Mouse (Mus musculus): Measurements from ENCODE around the gene Ipo9.

- TF ChIP-seq EP300 (IDR thresholded peaks at IDR 0.05; ENCODE audit: low read length) (no peak), POLR2A (IDR thresholded peaks at IDR 0.05; ENCODE audit: low read depth, low read length) (no peak), CTCF (conservative IDR thresholded peaks at IDR 0.05 in 1 of 2, IDR thresholded peaks at IDR 0.05 in 1 of 2; ENCODE audit: low read depth in 2 of 2, low read length in 2 of 2) (no peak), E2F4 (IDR thresholded peaks at IDR 0.05; ENCODE audit: insufficient replicate concordance, low read depth, low read length) (no peak), JUN (IDR thresholded peaks at IDR 0.05; ENCODE audit: insufficient read depth, low read depth, low read length) (no peak), ZKSCAN1 (IDR thresholded peaks at IDR 0.05; ENCODE audit: borderline replicate concordance, low read depth, low read length) (no peak), ZNF384 (IDR thresholded peaks at IDR 0.05; ENCODE audit: low read depth, low read length) (no peak), UBTF (IDR thresholded peaks at IDR 0.05; ENCODE audit: low read depth, low read length) (no peak), ZC3H11A (IDR thresholded peaks at IDR 0.05; ENCODE audit: low read depth, low read length) (no peak)
Measured at GRCm38 (mm10) chr1:135435823-135436222, 5.5 kb upstream of the Ipo9 start.
